Mouse (Mus musculus) common myeloid progenitor, adult 5-6 weeks (primary cell): ENCODE measurements around the gene Gbp6. TPM values are rescaled to one million over a fixed set of nuclear protein-coding genes. Genes with fewer than 3 reads are reported as not detected.

Source experiments
- total RNA-seq: library from RNA; stranded (forward); fragments of 200-1000, 187-1606 nt; gene quantifications from 2 replicates; pipeline ENCODE4 v1.2.3, GENCODE M21; 2017

Gbp6 gene
- total RNA-seq, 1 experiment from 2014 or later: 0.78 TPM

Other genes starting within 250 kb of the Gbp6 start
- 0.39 and 0.41 TPM in 2 replicates for gene Gbp9, start 154.2 kb downstream of the Gbp6 start, total RNA-seq
- gene Gbp8, start 154.2 kb downstream of the Gbp6 start, total RNA-seq: 0.91 TPM in 1 of 2 replicates, not detected in the other
- gene Gbp4, start 154.1 kb downstream of the Gbp6 start, total RNA-seq: not detected in 2 replicates
- gene Gbp10, start 54.2 kb downstream of the Gbp6 start, total RNA-seq: not detected in 2 replicates
- gene Gm43302, start within 50 bp of the Gbp6 start, total RNA-seq: not detected in 2 replicates
- gene Lrrc8b, start 122.1 kb upstream of the Gbp6 start, total RNA-seq: 15.7 and 18.3 TPM in 2 replicates
- gene Lrrc8c, start 225.7 kb upstream of the Gbp6 start, total RNA-seq: 13.8 and 18.0 TPM in 2 replicates